Mouse (Mus musculus): ENCODE results near the gene Dhrs11. TPM values are rescaled to one million over a fixed set of nuclear protein-coding genes. Genes with fewer than 3 reads are reported as not detected.
A peak's percentile ranks its signal among the peaks of the same experiment; 100 is the strongest.

Dhrs11 gene
- polyA plus RNA-seq, 1 experiment from 2014 or later, result 11.1 TPM

DNA sequence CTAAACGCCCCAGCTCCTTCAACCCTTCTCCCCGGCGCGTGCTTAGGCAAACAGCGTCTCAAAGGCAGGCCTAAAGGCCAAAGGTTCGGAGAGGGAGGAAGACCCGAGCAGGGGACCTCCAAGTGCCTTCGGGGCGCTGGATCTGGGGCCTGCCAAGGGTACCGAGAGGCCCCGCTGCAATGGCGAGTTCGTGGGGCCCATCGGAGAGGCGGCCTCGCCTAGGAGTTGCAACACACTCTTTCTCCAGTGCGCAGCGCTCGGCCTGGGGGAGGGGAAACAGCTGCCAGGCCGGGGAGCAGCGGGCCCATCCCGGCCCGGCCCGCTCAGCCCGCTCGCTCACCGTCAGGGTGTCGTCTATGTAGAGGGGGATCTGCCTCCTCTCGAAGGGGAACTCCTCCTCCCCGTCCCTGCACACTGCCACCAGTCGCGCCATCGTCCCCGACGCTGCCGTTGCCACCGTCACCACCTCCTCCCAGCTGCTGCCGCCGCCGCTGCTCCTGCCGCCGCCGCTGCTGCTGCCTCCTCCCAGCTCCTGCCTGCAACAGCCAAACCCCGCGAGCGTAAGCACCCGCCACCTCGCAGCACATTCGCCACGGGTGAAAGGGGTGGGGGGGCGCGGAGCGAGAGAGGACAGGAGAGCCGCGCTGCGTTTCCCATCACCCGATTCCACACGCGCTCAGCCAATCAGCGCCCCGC, 40.9 kb upstream of the Dhrs11 start:
- ATAC-seq (ENCODE audit: insufficient read depth) (peak; percentile 83), DNase-seq (peak; percentile 95)
- Histone ChIP-seq H3K27ac (ENCODE audit: low read depth) (peak overlapping the region; percentile 98), H3K9ac (peak overlapping the region; percentile 94), H3K4me2 (peak overlapping the region; percentile 93), H3K9me3 (ENCODE audit: low read depth, low read length) (no peaks in the 10 kb centered on the region), H3K27me3 (ENCODE audit: insufficient read depth, low read length) (no peaks in the 10 kb centered on the region), H3K36me3 (ENCODE audit: insufficient read depth) (peaks cover 11% of the 10 kb centered on the region), H3K4me3 (ENCODE audit: low read depth, low read length) (peak overlapping the region; percentile 92), H3K4me1 (ENCODE audit: insufficient read depth) (no peaks in the 10 kb centered on the region)
- under 1% methylated on average over 60 of the region's 61 CpGs for WGBS
- no peak for TF ChIP-seq CTCF (IDR thresholded peaks at IDR 0.05; ENCODE audit: low read depth)

- Histone ChIP-seq H3K27me3 (ENCODE audit: insufficient read depth, low read length) (no peaks in the 10 kb centered on the region), H3K4me2 (peak overlapping the region; percentile 93), H3K4me3 (ENCODE audit: low read depth, low read length) (peak overlapping the region; percentile 92), H3K9me3 (ENCODE audit: low read depth, low read length) (no peaks in the 10 kb centered on the region), H3K4me1 (ENCODE audit: insufficient read depth) (no peaks in the 10 kb centered on the region), H3K27ac (ENCODE audit: low read depth) (peak overlapping the region; percentile 98), H3K9ac (peak overlapping the region; percentile 94), H3K36me3 (ENCODE audit: insufficient read depth) (peaks cover 18% of the 10 kb centered on the region)
- no peak for TF ChIP-seq CTCF (IDR thresholded peaks at IDR 0.05; ENCODE audit: low read depth)
- 5% methylated on average over 7 of the region's 7 CpGs for WGBS
- peak; percentile 17 for DNase-seq
- no peak for ATAC-seq (ENCODE audit: insufficient read depth)
Measured at GRCm38 (mm10) chr11:84868786-84869259, 40.0 kb upstream of the Dhrs11 start.

- H3K9ac ChIP-seq, result no peak overlapping the region
- H3K36me3 ChIP-seq (ENCODE audit: insufficient read depth), result peaks cover 24% of the 10 kb centered on the region
- DNase-seq (no peak), ATAC-seq (ENCODE audit: insufficient read depth) (no peak)
- WGBS, result 75% methylated on average over 2 of the region's 2 CpGs
- H3K4me1 ChIP-seq (ENCODE audit: insufficient read depth), result no peaks in the 10 kb centered on the region
- no peak overlapping the region for H3K4me3 ChIP-seq (ENCODE audit: low read depth, low read length)
- peak overlapping the region; percentile 35 for H3K4me2 ChIP-seq
- TF ChIP-seq CTCF (IDR thresholded peaks at IDR 0.05; ENCODE audit: low read depth), result no peak
- no peak overlapping the region for H3K27ac ChIP-seq (ENCODE audit: low read depth)
- no peaks in the 10 kb centered on the region for H3K27me3 ChIP-seq (ENCODE audit: insufficient read depth, low read length)
- H3K9me3 ChIP-seq (ENCODE audit: low read depth, low read length), result no peaks in the 10 kb centered on the region
Measured at GRCm38 (mm10) chr11:84867586-84867985, 38.8 kb upstream of the Dhrs11 start.

DNA sequence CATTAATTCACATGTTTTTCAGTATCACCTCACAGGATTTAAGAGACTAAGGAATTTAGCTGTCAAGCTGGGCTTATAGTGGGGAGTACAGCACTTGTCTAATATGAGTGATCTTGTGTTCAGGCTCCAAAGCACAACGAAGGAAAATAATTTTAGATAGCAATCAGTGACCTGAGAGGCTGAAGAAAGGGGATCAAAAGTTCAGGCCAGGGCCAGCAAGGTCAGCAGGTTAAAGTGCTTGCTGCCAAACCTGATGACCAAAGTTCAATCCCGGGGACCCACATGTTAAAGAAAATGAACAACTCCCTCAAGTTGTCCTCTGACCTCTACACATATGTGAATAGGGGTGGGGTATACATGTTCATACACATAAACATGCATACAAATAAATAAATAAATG, 36.5 kb upstream of the Dhrs11 start:
- Histone ChIP-seq H3K27me3 (ENCODE audit: insufficient read depth, low read length) (no peaks in the 10 kb centered on the region), H3K4me1 (ENCODE audit: insufficient read depth) (no peaks in the 10 kb centered on the region), H3K27ac (ENCODE audit: low read depth) (no peak overlapping the region), H3K36me3 (ENCODE audit: insufficient read depth) (peaks cover 41% of the 10 kb centered on the region), H3K4me2 (no peak overlapping the region), H3K4me3 (ENCODE audit: low read depth, low read length) (no peak overlapping the region), H3K9ac (no peak overlapping the region), H3K9me3 (ENCODE audit: low read depth, low read length) (no peaks in the 10 kb centered on the region)
- DNase-seq (no peak), ATAC-seq (ENCODE audit: insufficient read depth) (no peak)
- no peak for TF ChIP-seq CTCF (IDR thresholded peaks at IDR 0.05; ENCODE audit: low read depth)
- WGBS, result 43% methylated on average over 2 of the region's 2 CpGs

- Histone ChIP-seq H3K27me3 (ENCODE audit: insufficient read depth, low read length) (no peaks in the 10 kb centered on the region), H3K36me3 (ENCODE audit: insufficient read depth) (peaks cover 78% of the 10 kb centered on the region), H3K4me3 (ENCODE audit: low read depth, low read length) (no peak overlapping the region), H3K9me3 (ENCODE audit: low read depth, low read length) (no peaks in the 10 kb centered on the region), H3K4me2 (no peak overlapping the region), H3K9ac (no peak overlapping the region), H3K4me1 (ENCODE audit: insufficient read depth) (no peaks in the 10 kb centered on the region), H3K27ac (ENCODE audit: low read depth) (no peak overlapping the region)
- 91% methylated on average over 6 of the region's 6 CpGs for WGBS
- TF ChIP-seq CTCF (IDR thresholded peaks at IDR 0.05; ENCODE audit: low read depth), result no peak
- ATAC-seq (ENCODE audit: insufficient read depth), result no peak
- no peak for DNase-seq
Measured at GRCm38 (mm10) chr11:84855285-84855684, 26.5 kb upstream of the Dhrs11 start.

- 79% methylated on average over 7 of the region's 7 CpGs for WGBS
Measured at GRCm38 (mm10) chr11:84847475-84848090, 18.8 kb upstream of the Dhrs11 start.

DNA sequence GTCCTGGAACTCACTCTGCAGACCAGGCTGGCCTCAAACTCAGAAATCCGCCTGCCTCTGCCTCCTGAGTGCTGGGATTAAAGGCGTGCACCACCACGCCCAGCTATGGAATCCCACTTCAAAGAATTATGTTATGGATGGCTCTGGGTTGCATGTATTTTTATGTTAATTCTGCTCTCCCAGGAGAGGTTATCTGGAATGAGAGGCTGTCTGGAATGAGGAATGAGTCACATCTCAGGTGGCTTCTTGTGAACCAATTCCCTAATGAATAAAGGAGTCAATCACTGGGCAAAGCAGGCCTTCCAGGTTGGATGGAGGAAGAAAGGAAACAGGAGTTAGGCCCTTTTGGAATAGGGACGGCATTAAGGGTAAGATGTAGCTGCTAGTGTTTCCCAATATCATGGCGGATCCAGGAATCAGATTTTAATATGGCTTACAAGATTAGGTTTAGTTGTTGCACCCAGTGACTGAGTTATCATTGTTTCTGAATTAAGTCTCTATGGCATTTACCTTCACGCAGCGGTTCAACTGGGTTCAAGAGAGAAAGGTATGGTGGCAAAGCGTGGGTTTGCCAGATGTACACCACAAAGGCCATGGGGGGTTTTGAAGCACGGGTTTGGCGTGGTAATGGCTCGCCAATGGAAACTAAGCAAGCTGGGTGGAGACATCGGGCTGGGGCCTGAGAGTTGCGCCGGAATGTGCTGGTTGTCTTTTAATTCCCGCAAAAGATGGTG, 18.1 kb upstream of the Dhrs11 start:
- WGBS, result 93% methylated on average over 15 of the region's 15 CpGs
- Histone ChIP-seq H3K9ac (no peak overlapping the region), H3K4me1 (ENCODE audit: insufficient read depth) (no peaks in the 10 kb centered on the region), H3K4me2 (no peak overlapping the region), H3K4me3 (ENCODE audit: low read depth, low read length) (no peak overlapping the region), H3K9me3 (ENCODE audit: low read depth, low read length) (no peaks in the 10 kb centered on the region), H3K27me3 (ENCODE audit: insufficient read depth, low read length) (no peaks in the 10 kb centered on the region), H3K27ac (ENCODE audit: low read depth) (no peak overlapping the region), H3K36me3 (ENCODE audit: insufficient read depth) (peaks cover 48% of the 10 kb centered on the region)
- ATAC-seq (ENCODE audit: insufficient read depth) (no peak), DNase-seq (no peak)
- no peak for TF ChIP-seq CTCF (IDR thresholded peaks at IDR 0.05; ENCODE audit: low read depth)

More at GRCm38 (mm10) chr11:84847475-84848090, 18.8 kb upstream of the Dhrs11 start:
- no peak for ATAC-seq (ENCODE audit: insufficient read depth)
- H3K9ac ChIP-seq, result no peak overlapping the region
- no peak for DNase-seq
- H3K27me3 ChIP-seq (ENCODE audit: insufficient read depth, low read length), result no peaks in the 10 kb centered on the region
- no peaks in the 10 kb centered on the region for H3K9me3 ChIP-seq (ENCODE audit: low read depth, low read length)
- peaks cover 50% of the 10 kb centered on the region for H3K36me3 ChIP-seq (ENCODE audit: insufficient read depth)
- H3K4me1 ChIP-seq (ENCODE audit: insufficient read depth), result no peaks in the 10 kb centered on the region
- no peak for TF ChIP-seq CTCF (IDR thresholded peaks at IDR 0.05; ENCODE audit: low read depth)
- H3K4me2 ChIP-seq, result no peak overlapping the region
- H3K27ac ChIP-seq (ENCODE audit: low read depth), result no peak overlapping the region
- H3K4me3 ChIP-seq (ENCODE audit: low read depth, low read length), result no peak overlapping the region
